16 mouse cellular contexts compared by ENCODE assay signal in the genomic region with DNA sequence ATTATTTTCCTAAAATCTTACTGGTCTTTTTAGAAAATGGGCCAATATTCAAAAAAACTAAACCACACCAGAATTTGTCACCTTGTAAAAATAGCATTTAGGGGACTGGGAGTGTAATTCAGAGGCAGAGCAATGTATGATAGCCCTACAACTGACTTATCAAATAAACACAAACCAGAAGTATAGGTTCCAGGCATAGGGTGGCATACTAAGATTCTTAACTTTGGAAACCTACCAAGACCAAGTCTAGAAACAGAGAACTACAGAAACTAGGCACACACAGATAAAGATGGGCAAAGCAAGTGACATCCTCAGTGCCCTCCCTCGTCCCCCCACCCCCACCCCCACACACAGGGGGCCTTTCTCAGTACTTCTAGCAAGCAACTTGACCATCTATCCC.
"Had no signal": no experiment of that assay in that cellular context is flagged by ENCODE, and none has a peak within 500 bp of the region (broad histone marks: within the 10 kb centered on the region; RNA-seq: fewer than 3 reads in every experiment).

No protein-coding gene starts in this region.

- H3K36me3 ChIP-seq: midbrain, embryonic 15.5 days had no signal

- H3K27ac ChIP-seq: liver, embryonic 14.5 days; lung, embryonic 15.5 days; macrophage; midbrain, embryonic 13.5 days; midbrain, embryonic 15.5 days; neural tube, embryonic 12.5 days; stomach, embryonic 15.5 days; stomach, postnatal 0 days had no signal

- H3K27me3 ChIP-seq: lung, embryonic 15.5 days; midbrain, embryonic 13.5 days; midbrain, embryonic 15.5 days; neural tube, embryonic 12.5 days; stomach, embryonic 15.5 days had no signal

- H3K4me1 ChIP-seq: neural tube, embryonic 12.5 days had no signal

- DNase-seq: lung, adult 2 months; lung, postnatal 14 days; lung, postnatal 36 days; right cerebral cortex, postnatal 14 days; thymus, adult 2 months; thymus, postnatal 36 days had no signal

- H3K9ac ChIP-seq: liver, embryonic 14.5 days; lung, embryonic 15.5 days; midbrain, embryonic 13.5 days; midbrain, embryonic 15.5 days; neural tube, embryonic 12.5 days; stomach, embryonic 15.5 days had no signal

- H3K9me3 ChIP-seq: lung, embryonic 15.5 days; midbrain, embryonic 13.5 days; midbrain, embryonic 15.5 days; neural tube, embryonic 12.5 days; stomach, embryonic 15.5 days had no signal

- H3K4me3 ChIP-seq: lung, embryonic 15.5 days; midbrain, embryonic 13.5 days; midbrain, embryonic 15.5 days; neural tube, embryonic 12.5 days; stomach, embryonic 15.5 days had no signal

- H3K4me2 ChIP-seq: lung, embryonic 15.5 days; midbrain, embryonic 11.5 days; midbrain, embryonic 13.5 days; midbrain, embryonic 15.5 days; neural tube, embryonic 12.5 days; stomach, embryonic 15.5 days had no signal

- ATAC-seq: lung, postnatal 0 days; midbrain, embryonic 13.5 days; midbrain, embryonic 15.5 days had no signal
